Mouse (Mus musculus) C2C12 (cell line): Measurements from ENCODE around the gene Tomm70a.
A peak's percentile ranks its signal among the peaks of the same experiment; 100 is the strongest.

ENCODE experiments used
- CEBPB ChIP-seq: IDR thresholded peaks from one replicate; pipeline ENCODE4 v1.6.1; 2011; ENCODE audit warnings: low read depth, mild to moderate bottlenecking, control low read depth, moderate library complexity
- CTCF ChIP-seq: IDR thresholded peaks from one replicate; pipeline ENCODE4 v1.5.1; 2011; ENCODE audit not compliant: control insufficient read depth, insufficient read depth, insufficient read length
- FOSL1 ChIP-seq: IDR thresholded peaks from one replicate; pipeline ENCODE4 v1.8.0; 2011; ENCODE audit warnings: mild to moderate bottlenecking, low read length; ENCODE audit not compliant: poor library complexity, insufficient read depth, severe bottlenecking
- MAX ChIP-seq: IDR thresholded peaks from one replicate; pipeline ENCODE4 v1.6.1; 2011; ENCODE audit warnings: mild to moderate bottlenecking, control low read depth
- MYOD1 ChIP-seq: IDR thresholded peaks from one replicate; pipeline ENCODE4 v1.6.1; 2011; ENCODE audit warnings: low read depth; ENCODE audit not compliant: control insufficient read depth, insufficient read length
- USF1 ChIP-seq: IDR thresholded peaks from one replicate; pipeline ENCODE4 v1.6.1; 2011; ENCODE audit warnings: low read depth, mild to moderate bottlenecking, control low read depth, moderate library complexity

GRCm38 (mm10) chr16:57166611-57167513 is 45.4 kb downstream of the Tomm70a start, which contains the start of gene Nit2:
- TF ChIP-seq CTCF (peak; percentile 69), CEBPB (no peak), MYOD1 (no peak), USF1 (no peak), MAX (peak; percentile 45), FOSL1 (no peak)
